11 mouse cellular contexts compared by ENCODE assay signal in genomic region chr7:135965528-135965927, GRCm38 (mm10).
DNase-seq lines count a peak whose midpoint lies in the region; ATAC-seq lines count a peak whose summit lies in the region.
"Had no signal": no experiment of that assay in that cellular context is flagged by ENCODE, and none has a peak within 500 bp of the region (broad histone marks: within the 10 kb centered on the region; RNA-seq: fewer than 3 reads in every experiment).

No protein-coding gene starts in this region.

- H3K9me3 ChIP-seq in hindbrain, embryonic 14.5 days (ENCODE audit: control insufficient read depth, low read length) = no peaks in the 10 kb centered on the region
- H3K9me3 ChIP-seq in midbrain, embryonic 12.5 days = no peaks in the 10 kb centered on the region

- peak; percentile 65; the same call in 1 of the 2 replicates for ATAC-seq in hindbrain, embryonic 14.5 days (ENCODE audit: low FRiP score)
- ATAC-seq in midbrain, embryonic 12.5 days (ENCODE audit: low FRiP score, low read depth) = peak; percentile 49; the same call in 1 of the 2 replicates
- no peak for ATAC-seq in inflammation-experienced regulatory T-cells, adult 6 months
- ATAC-seq: activated CD4-positive, CD25-positive, alpha-beta regulatory T cell, adult 4 months had no signal

- H3K4me3 ChIP-seq in hindbrain, embryonic 14.5 days (replicated peaks; ENCODE audit: low read length) = no peak overlapping the region
- no peak overlapping the region for H3K4me3 ChIP-seq in midbrain, embryonic 12.5 days

- DNase-seq in right cerebral cortex, adult 18-20 months = peak; percentile 9
- DNase-seq in right cerebral cortex, postnatal 14 days = no peak
- peak; percentile 41 for DNase-seq in hindbrain, embryonic 14.5 days (ENCODE audit: low spot score)
- peak; percentile 22 for DNase-seq in telencephalon, adult 2 months (ENCODE audit: low read depth, low spot score)
- no peak for DNase-seq in adrenal gland, adult 8-10 months
- no peak for DNase-seq in lung, postnatal 14 days
- DNase-seq: cerebellum, postnatal 25 days; kidney, postnatal 36 days had no signal

- H3K36me3 ChIP-seq in hindbrain, embryonic 14.5 days (replicated peaks; ENCODE audit: control insufficient read depth, insufficient read depth) = no peaks in the 10 kb centered on the region
- H3K36me3 ChIP-seq in midbrain, embryonic 12.5 days = no peaks in the 10 kb centered on the region

- WGBS in hindbrain, embryonic 14.5 days = 18% methylated on average over 6 of the region's 6 CpGs
- WGBS in midbrain, embryonic 12.5 days = 27% methylated on average over 6 of the region's 6 CpGs

- H3K4me2 ChIP-seq in hindbrain, embryonic 14.5 days (replicated peaks) = no peak overlapping the region
- H3K4me2 ChIP-seq in midbrain, embryonic 12.5 days (replicated peaks) = 0 out of 2 replicates have a peak overlapping the region, but pooled peaks have one; percentile 3

- no peak overlapping the region for H3K27ac ChIP-seq in hindbrain, embryonic 14.5 days
- no peak overlapping the region for H3K27ac ChIP-seq in midbrain, embryonic 12.5 days (replicated peaks)

- peaks cover 15% of the 10 kb centered on the region for H3K4me1 ChIP-seq in hindbrain, embryonic 14.5 days (replicated peaks; ENCODE audit: control insufficient read depth, insufficient read depth, low read length)
- H3K4me1 ChIP-seq in midbrain, embryonic 12.5 days = peaks cover 15% of the 10 kb centered on the region

- H3K27me3 ChIP-seq in hindbrain, embryonic 14.5 days (ENCODE audit: control insufficient read depth, insufficient read depth, low read length) = no peaks in the 10 kb centered on the region
- H3K27me3 ChIP-seq in midbrain, embryonic 12.5 days = no peaks in the 10 kb centered on the region

- H3K9ac ChIP-seq in hindbrain, embryonic 14.5 days = no peak overlapping the region
- H3K9ac ChIP-seq in midbrain, embryonic 12.5 days (replicated peaks) = no peak overlapping the region

Comparison
In these comparisons a context has a peak if more than half of its experiments do, and no peak if none do; other contexts are left out.
1. DNase-seq: peak in right cerebral cortex, adult 18-20 months (single experiment), hindbrain, embryonic 14.5 days (single experiment) and telencephalon, adult 2 months (single experiment); none in right cerebral cortex, postnatal 14 days (single experiment), adrenal gland, adult 8-10 months (single experiment) and lung, postnatal 14 days (single experiment).